Mouse (Mus musculus) ES-E14 (cell line): ENCODE data around the gene Nme2. TPM values are rescaled to one million over a fixed set of nuclear protein-coding genes. Genes with fewer than 3 reads are reported as not detected.

ENCODE experiments used
- DNase-seq: peaks from one replicate; pipeline ENCODE4 v3.0.0-alpha.2; 2013; ENCODE audit warnings: low read depth, low spot score
- H3K27ac ChIP-seq: 2 replicates; pipeline ENCODE4 v1.5.1; 2012; ENCODE audit warnings: low read depth, mild to moderate bottlenecking, low read length, moderate library complexity, mixed read lengths; ENCODE audit not compliant: poor library complexity, insufficient read depth, severe bottlenecking
- H3K36me3 ChIP-seq: 2 replicates; pipeline ENCODE4 v1.6.1; 2012; ENCODE audit warnings: mild to moderate bottlenecking, low read length, moderate library complexity, mixed read lengths; ENCODE audit not compliant: control insufficient read depth, poor library complexity, insufficient read depth, severe bottlenecking
- H3K4me1 ChIP-seq, 2 experiments: fragments of 150-350 bp in 1 of 2; sonication (generic) in 1 of 2; 2 replicates each; pipeline ENCODE4 v1.6.1; 2012; ENCODE audit warnings: low read length in 2 of 2, mild to moderate bottlenecking in 1 of 2, mixed read lengths in 1 of 2; ENCODE audit not compliant: control insufficient read depth in 2 of 2, insufficient read depth in 2 of 2, poor library complexity in 1 of 2
- H3K4me3 ChIP-seq, 2 experiments: fragments of 150-350 bp in 1 of 2; sonication (generic) in 1 of 2; 2 replicates each; pipeline ENCODE4 v1.5.1; 2012; ENCODE audit warnings: low read length in 2 of 2, low read depth in 1 of 2, mild to moderate bottlenecking in 1 of 2, mixed read lengths in 1 of 2; ENCODE audit not compliant: insufficient read depth in 1 of 2, poor library complexity in 1 of 2, severe bottlenecking in 1 of 2
- H3K9ac ChIP-seq: 2 replicates; pipeline ENCODE4 v1.6.1; 2012; ENCODE audit warnings: low read depth, mild to moderate bottlenecking, low read length, mixed read lengths; ENCODE audit not compliant: poor library complexity, insufficient read depth, severe bottlenecking
- H3K9me3 ChIP-seq: fragments of 150-350 bp; sonication (generic); 2 replicates; pipeline ENCODE4 v1.6.1; 2012; ENCODE audit warnings: low read depth, mild to moderate bottlenecking, low read length; ENCODE audit not compliant: control insufficient read depth, insufficient read depth
- CHD2 ChIP-seq: IDR thresholded peaks from 2 replicates; pipeline ENCODE4 v1.6.1; 2014; ENCODE audit warnings: mild to moderate bottlenecking, low read depth, low read length, inconsistent platforms
- HCFC1 ChIP-seq: IDR thresholded peaks from 2 replicates; pipeline ENCODE4 v1.6.1; 2012; ENCODE audit warnings: low read length, inconsistent platforms, borderline replicate concordance; ENCODE audit not compliant: insufficient read depth
- MAFK ChIP-seq: IDR thresholded peaks from 2 replicates; pipeline ENCODE4 v1.6.1; 2014; ENCODE audit warnings: mild to moderate bottlenecking, low read depth, low read length, inconsistent platforms; ENCODE audit not compliant: insufficient read depth
- ZC3H11A ChIP-seq: IDR thresholded peaks from 2 replicates; pipeline ENCODE4 v1.6.1; 2012; ENCODE audit warnings: low read depth, mild to moderate bottlenecking, inconsistent platforms, low read length, borderline replicate concordance
- ZNF384 ChIP-seq: IDR thresholded peaks from 2 replicates; pipeline ENCODE4 v1.6.1; 2012; ENCODE audit warnings: low read depth, low read length, inconsistent platforms
- in situ Hi-C, 2 experiments: fragments of 600-800 bp; cut with MboI; formaldehyde crosslinking; loops; one replicate each; pipeline ENCODE4 v1.15.1; 2025; ENCODE audit warnings: low sequenced_read_pairs in 2 of 2, inconsistent platforms in 1 of 2; ENCODE audit not compliant: unreplicated experiment in 2 of 2
- total RNA-seq: library from RNA; depleted of rRNA; stranded (reverse); fragments of 300-350 nt; gene quantifications from 2 replicates; pipeline ENCODE4 v1.2.3, GENCODE M21; 2012; rRNA removed

Nme2 gene
- 833 and 1,053 TPM in 2 replicates for total RNA-seq

GRCm38 (mm10) chr11:93956159-93956558, at the start of gene Nme2:
Gene Nme2, minus strand, starts transcription at chr11:93956259.
- peak within 1 kb of the TSS; percentile 75 to 83 for H3K4me3 ChIP-seq
- peaks cover 3 to 17% of the 10 kb centered on the region in 2 experiments for H3K4me1 ChIP-seq
- in situ Hi-C loops = no loop called here
- H3K9me3 ChIP-seq = no peaks in the 10 kb centered on the region
- TF ChIP-seq CHD2 = no peak
- no peak for TF ChIP-seq ZNF384
- no peak for TF ChIP-seq MAFK
- TF ChIP-seq HCFC1 = no peak
- TF ChIP-seq ZC3H11A = no peak
- H3K36me3 ChIP-seq = peaks cover 50% of the 10 kb centered on the region
- peak within 1 kb of the TSS; percentile 85 for H3K27ac ChIP-seq
- peak within 1 kb of the TSS; percentile 89 for H3K9ac ChIP-seq
- DNase-seq = no peak

GRCm38 (mm10) chr11:94003346-94003745, 47.3 kb upstream of the Nme2 start:
- no peaks in the 10 kb centered on the region for H3K9me3 ChIP-seq
- H3K36me3 ChIP-seq = no peaks in the 10 kb centered on the region
- H3K9ac ChIP-seq = no peak overlapping the region
- no peak for DNase-seq
- no peak for TF ChIP-seq MAFK
- no peak for TF ChIP-seq CHD2
- no peak for TF ChIP-seq ZNF384
- TF ChIP-seq ZC3H11A = no peak
- TF ChIP-seq HCFC1 = no peak
- in situ Hi-C loops = no loop called here
- H3K4me3 ChIP-seq = no peak overlapping the region
- no peak overlapping the region for H3K27ac ChIP-seq
- no peaks in the 10 kb centered on the region for H3K4me1 ChIP-seq

GRCm38 (mm10) chr11:93999276-93999675, 43.2 kb upstream of the Nme2 start:
- in situ Hi-C loops = no loop called here
- TF ChIP-seq MAFK (no peak), ZNF384 (no peak), ZC3H11A (no peak), HCFC1 (no peak), CHD2 (no peak)
- Histone ChIP-seq H3K36me3 (no peaks in the 10 kb centered on the region), H3K4me1 (peaks cover 0 to 4% of the 10 kb centered on the region in 2 experiments; a peak in 2 of 4 replicates), H3K9ac (no peak overlapping the region), H3K27ac (no peak overlapping the region), H3K4me3 (no peak overlapping the region), H3K9me3 (no peaks in the 10 kb centered on the region)
- DNase-seq = no peak

GRCm38 (mm10) chr11:93997141-93997775, 41.2 kb upstream of the Nme2 start:
- Histone ChIP-seq H3K36me3 (no peaks in the 10 kb centered on the region), H3K9ac (no peak overlapping the region), H3K9me3 (no peaks in the 10 kb centered on the region), H3K4me1 (peaks cover 0 to 4% of the 10 kb centered on the region in 2 experiments; a peak in 2 of 4 replicates), H3K27ac (no peak overlapping the region), H3K4me3 (peak overlapping the region in 1 of 2 experiments; percentile 98; a peak in 2 of 4 replicates)
- in situ Hi-C loops = no loop called here
- no peak for DNase-seq
- TF ChIP-seq HCFC1 (no peak), ZC3H11A (no peak), ZNF384 (no peak), CHD2 (no peak), MAFK (no peak)
